Mouse (Mus musculus): ENCODE measurements at regions not wholly inside any gene's neighbourhood (a gene's known extent, or its start where the extent isn't known, plus 50 kb on each side); places are given as distances from the start of the nearest gene placed in this dataset.
A peak's percentile ranks its signal among the peaks of the same experiment; 100 is the strongest.

DNA sequence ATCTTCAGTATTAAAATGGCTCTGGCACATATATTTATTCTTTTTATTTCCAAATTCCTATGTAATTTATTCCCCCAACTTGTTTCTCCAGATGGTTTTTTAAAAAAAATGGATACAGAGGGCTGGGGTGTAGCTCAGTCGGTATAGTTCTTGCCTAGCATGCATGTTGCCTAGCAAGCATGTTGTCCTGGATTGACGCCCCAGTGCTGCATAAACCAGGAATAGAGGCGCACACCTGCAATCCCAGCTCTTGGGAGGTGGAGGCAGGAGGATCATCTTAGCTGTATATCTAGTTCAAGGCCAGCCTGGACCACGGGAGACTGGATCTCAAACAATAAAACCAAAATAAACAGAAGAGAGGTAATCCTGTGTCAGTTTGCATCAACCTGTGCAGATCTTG lies 183.5 kb upstream of the Jmjd1c start:
- DNase-seq = no peak

DNA sequence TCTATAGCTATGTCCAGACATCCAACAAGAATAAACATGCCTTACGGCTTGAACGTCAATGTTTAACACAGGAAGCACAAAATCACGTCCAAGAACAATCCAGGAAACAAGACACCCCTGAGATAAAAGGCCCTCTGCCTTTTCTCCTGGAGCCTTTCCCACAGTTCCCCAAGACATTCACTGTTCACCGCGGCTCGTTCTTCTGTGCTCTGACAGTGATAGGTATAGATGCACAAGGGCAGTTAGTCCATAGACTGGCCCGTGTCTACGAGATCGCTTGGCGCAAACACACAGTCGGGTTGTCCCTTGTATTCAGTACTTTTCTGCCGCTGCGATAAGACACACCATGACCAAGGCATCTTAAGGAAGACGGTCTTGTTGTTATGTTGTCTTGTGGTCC lies 182.7 kb upstream of the Jmjd1c start:
- no peak for DNase-seq

GRCm38 (mm10) chr10:66913627-66914026 lies 182.3 kb upstream of the Jmjd1c start:
- peak; percentile 90 for DNase-seq

GRCm38 (mm10) chr10:66914288-66914975 lies 181.5 kb upstream of the Jmjd1c start:
- peak; percentile 75 for DNase-seq

DNA sequence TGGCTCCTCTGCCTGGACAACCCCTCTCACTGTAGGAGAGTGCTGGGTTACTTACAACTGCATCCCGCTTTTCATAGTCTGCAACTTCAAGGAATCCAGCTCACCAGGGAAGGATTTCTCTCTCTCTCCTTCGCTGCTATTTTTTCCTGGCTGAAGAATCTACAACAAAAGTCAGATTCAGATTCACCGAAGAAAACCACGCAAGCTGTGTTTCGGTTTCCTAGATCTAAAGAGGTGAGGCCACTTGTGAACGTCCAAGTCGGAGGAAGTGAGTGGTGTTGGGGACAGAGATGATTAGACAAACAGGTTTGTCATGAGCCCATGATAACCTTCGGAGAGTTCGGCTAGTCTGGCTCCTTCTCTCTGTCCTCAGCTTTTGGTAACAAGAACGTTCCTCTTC lies 180.1 kb upstream of the Jmjd1c start:
- no peak for DNase-seq

DNA sequence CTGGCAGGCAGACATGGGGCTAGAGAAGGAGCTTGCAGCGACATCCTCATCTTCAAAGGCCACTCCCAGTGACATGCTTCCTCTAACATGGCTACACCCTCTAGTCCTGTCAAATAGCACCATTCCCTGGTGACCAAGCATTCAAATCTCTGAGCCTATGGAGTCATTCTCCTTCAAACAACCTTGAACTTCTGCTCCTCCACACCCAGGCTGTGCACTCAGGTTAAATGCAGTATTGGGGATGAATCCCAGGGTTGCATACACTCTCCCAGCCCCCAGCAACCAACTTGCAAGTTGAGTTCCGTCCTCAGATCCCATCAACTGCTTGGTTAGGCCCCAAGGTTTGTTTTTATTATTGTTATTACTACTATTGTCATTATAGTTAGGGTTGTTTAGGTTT lies 178.2 kb upstream of the Jmjd1c start:
- DNase-seq = no peak

GRCm38 (mm10) chr10:66918713-66919112 lies 177.2 kb upstream of the Jmjd1c start:
- DNase-seq = no peak

GRCm38 (mm10) chr10:66919953-66920760 lies 175.8 kb upstream of the Jmjd1c start:
- DNase-seq = peak; percentile 87

GRCm38 (mm10) chr10:66920761-66921684 lies 174.9 kb upstream of the Jmjd1c start:
- DNase-seq = peak; percentile 85

- DNase-seq = no peak
Measured at GRCm38 (mm10) chr10:66921776-66922175, 174.1 kb upstream of the Jmjd1c start.

GRCm38 (mm10) chr10:66922314-66922713 lies 173.6 kb upstream of the Jmjd1c start:
- no peak for DNase-seq

- no peak for DNase-seq
Measured at GRCm38 (mm10) chr10:66923947-66924346, 172.0 kb upstream of the Jmjd1c start.

DNA sequence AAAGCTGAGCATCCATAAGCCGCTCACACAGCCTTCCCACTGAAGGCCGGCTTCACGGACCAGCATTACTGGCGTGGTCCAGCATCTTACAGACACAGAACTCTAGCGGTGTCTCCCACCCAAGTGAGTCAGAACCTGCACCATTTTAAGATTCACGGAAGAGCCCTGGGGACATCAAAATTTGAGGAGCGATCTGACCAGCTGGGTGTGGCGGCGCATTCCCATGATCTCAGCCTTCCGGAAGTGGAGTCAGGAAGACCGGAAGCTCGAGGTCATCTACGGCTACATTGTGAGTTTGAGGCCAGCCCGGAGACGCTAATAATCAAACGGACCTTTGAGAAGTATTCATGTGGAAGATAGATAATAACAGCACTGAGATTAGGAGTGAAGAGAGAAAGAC lies 171.5 kb upstream of the Jmjd1c start:
- no peak for DNase-seq

DNA sequence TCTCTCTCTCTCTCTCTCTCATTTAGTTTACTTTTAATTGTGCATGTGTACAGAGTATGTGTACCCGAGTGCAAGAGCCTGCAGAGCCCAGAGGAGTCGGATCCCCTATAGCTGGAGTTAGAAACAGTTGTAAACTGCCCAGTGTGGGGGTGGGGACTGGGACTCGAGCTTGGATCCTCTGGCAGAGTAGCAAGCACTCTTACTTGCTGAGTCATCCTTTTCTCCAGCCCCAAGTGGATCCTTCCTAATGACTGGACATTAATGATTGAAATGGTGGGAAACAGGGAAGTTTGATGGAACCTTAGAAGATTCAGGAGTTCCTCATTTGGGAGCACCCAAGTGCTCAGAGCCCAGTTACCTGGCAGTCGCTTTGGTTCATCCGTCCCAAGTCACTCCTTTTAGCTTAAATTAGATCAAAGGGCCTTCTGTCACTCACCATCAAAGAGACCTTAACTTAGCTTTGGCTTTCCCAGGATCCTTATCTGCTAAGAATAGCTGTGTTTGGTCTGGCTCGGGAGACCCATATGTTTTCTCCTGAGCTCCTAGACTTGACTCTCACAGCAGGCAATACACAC lies 170.3 kb upstream of the Jmjd1c start:
- no peak for DNase-seq

DNA sequence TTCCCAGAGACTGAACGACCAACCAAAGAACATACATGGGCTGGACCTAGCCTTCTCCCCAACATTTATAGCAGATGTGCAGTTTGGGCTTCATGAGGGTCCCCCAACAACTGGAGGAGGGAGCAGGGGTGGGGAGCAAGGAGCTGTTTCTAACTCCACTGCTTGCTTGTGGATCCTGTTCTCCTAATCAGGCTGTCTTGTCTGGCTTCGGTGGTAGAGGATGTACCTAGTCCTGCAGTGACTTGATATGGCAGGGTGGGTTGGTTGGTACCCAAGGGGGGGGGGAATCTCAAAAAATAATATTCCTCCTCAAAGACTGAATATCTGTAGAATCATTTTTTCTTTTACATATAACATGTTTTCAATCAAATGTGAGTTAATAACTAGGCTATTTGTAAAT lies 168.3 kb upstream of the Jmjd1c start:
- DNase-seq = no peak

DNA sequence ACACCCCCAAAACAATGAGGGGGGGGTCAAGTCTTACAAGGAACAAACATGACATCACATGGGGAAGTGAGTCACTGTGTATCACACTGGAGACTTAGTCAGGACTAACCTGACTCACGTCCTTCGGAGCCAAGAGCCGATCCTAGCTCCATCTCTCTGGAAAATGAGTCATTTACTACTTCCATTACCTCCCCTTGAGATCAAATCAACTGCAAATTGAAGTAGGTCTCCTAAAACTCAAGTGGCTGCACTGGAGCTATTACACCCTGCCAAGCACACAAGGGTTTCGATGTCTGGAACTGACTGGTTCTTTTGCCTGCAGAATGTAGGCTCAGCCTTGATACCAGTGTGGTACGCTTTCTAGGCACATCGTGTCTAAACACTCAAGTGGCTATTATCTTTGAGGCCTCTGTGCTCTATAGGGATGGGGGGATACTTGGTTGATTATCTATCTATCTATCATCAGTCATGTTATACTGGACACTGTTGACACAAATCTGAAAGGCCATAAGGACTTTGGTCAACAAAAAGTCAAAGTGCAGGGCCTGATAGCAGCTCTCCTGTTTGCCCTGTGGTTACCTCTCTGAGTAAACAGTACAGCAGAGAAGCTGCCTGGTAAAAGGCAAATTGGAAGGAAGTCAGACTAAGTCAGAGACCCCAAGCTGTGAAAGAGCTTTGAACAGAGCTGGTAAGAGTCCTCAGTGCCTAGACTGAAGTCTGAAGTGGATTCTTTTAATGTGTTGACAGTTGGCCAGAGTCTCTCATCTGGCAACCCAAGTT lies 167.5 kb upstream of the Jmjd1c start:
- DNase-seq = no peak

DNA sequence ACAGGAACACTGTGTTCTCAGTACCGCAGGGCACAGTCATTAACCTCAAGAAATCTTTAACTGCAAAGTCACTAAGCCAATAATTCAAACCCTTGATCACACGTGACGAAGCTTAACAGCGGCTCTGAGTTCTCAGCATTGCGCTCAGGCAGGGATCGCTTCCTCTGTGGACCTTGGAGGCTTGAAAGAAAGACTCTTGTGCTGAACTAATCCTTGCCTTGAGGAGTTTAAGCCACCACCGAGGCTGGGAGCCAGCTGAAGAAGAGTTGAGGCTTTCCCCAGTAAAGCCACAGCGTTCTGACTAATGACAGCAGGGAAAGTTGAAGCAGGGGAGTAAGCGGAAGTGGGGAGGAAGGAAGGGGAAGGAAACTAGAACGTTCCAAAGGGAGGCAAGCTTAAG lies 165.4 kb upstream of the Jmjd1c start:
- no peak for DNase-seq

DNA sequence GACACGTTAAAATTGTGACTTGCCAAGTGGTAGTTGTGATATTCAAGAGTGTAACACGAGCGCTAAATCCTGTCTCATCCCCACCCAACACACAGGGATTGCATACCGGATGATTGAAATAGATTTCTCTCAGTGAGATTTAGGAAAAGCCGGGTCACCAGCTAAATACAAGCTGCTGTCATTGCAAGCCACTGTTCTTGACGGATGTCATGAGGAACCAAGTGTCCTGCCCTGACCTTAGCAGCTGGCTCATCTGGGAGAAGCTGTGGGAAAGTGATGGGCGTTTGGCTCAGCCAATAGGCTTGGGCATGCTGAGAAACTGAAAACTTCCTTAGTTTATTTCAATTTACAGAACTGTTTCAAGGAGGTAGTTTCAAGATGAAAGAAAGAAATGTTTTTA lies 164.4 kb upstream of the Jmjd1c start:
- no peak for DNase-seq

- no peak for DNase-seq
Measured at GRCm38 (mm10) chr10:66932544-66932943, 163.4 kb upstream of the Jmjd1c start.

- no peak for DNase-seq
Measured at GRCm38 (mm10) chr10:66933689-66934088, 162.2 kb upstream of the Jmjd1c start.

DNA sequence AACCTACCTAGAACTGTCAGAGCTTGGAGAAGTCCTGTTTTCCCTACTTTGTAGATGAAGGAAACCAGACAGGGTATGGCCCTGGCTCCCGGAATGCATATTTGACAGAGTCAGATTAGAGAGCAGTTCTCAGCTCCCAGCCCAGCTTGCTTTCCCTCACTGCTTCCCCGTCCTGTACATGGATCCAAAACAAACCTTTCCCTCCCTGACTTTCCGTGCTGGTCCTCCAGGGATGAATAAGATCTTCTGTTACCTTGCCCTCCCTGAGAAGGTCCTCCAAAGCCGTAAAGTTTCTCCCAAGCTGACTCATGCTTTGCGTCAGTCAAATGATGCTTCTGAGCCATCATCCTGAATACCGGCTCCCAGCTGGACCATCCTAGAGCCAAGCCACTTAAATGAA lies 160.2 kb upstream of the Jmjd1c start:
- DNase-seq = no peak

DNA sequence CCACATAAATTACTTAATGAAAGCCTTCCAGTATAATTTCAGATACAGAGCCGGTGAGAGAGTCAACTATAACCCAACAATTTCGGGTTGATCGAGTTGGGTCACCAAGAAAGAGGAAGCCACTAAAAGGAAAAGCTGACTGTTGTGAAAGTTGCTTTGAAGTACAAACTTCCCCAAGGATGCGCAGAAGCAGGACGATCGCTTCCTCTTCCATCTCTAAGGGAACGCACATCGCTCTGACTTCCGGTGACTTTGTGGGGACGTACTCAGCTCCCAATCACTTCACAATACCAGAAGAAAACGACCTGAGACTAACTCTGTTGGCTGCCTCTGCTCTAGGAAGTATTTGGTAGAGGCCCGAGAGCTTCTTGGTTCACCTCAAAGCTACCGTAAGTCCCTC lies 158.8 kb upstream of the Jmjd1c start:
- no peak for DNase-seq
